Mouse (Mus musculus): ENCODE results near the gene Bloc1s3.

DNA sequence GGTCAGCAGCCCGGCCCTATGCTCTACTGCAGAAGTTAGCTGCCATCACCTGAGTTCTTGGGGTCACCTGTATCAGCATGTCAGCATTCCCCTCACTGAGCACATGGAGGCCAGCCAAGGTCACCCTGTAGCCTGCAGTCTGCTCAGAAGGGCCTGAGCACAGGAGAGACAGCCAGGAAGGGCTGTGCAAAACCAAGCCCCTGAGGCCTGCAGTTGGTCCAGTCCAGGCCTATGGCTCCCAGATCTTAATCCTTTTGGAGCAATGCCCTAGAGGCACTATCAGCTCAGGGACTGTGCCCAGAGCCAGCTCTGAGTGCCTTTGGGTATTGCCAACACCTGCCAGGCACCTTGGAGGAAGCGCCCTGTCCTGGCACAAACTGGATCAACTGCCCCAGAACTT, 48.9 kb upstream of the Bloc1s3 start:
- TF ChIP-seq CTCF (IDR thresholded peaks at IDR 0.05; ENCODE audit: low read depth, low read length) (no peak), POLR2A (IDR thresholded peaks at IDR 0.05; ENCODE audit: borderline replicate concordance, low read depth, low read length) (no peak)

All from bone marrow macrophage, adult 2 months (primary cell).